ENCODE assay signal across 1 mouse cellular context in the genomic region with DNA sequence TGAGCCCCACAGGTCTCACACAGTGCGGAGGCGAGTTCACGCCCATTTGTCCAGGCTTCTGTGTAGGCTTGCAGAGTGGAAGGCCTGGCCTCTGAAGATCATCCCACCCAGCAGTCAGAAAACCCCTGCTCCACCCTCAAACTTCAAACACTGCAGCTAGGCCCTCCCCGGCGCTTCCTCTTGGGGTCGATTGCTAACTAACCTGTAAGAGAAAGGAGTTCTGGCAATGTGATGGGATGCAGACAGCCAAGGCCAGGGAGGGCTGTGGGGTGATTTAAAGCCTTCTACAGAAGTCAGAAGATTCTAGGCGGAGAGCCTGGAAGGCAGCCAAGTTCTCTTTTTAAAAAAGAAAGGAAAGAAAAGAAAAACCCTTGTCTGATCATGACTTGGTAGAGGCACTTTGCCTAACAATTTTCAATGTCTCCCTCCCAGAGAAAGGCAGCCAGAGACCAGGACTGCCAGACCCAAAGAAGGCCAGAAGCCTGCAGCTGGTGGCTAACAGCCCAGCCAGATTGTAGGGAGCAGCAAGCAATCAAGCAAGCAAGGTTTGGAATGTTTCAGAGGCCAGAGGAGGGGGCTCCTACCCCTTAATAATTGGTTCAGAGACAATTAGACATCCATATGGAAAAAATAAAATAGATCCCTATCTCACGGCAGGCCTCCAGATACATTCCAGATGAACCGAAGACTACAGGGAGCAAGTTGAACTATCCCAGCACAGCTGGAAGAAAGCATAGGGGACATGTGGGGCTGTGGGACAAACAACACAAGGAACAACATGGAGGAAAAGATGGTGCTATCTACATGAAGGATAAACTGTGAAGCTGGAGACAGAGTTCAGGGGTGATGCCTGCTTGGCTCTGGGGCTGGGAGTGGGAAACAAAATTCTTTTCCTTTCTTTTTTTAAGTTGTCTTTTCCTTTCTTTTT.
TF ChIP-seq lines count a peak whose summit lies in the region.

No protein-coding gene starts in this region.

TF ChIP-seq in MEL, 35 proteins besides CTCF, POLR2A, EP300 and RAD21:
- TF ChIP-seq ZNF384 (IDR thresholded peaks at IDR 0.05; ENCODE audit: low read depth, low read length): 0 out of 2 replicates have a peak, but pooled peaks have one; percentile 12
- no peak for TF ChIP-seq POLR2AphosphoS2 (IDR thresholded peaks at IDR 0.05; ENCODE audit: low read length)
- TF ChIP-seq TBP (IDR thresholded peaks at IDR 0.05; ENCODE audit: low read depth, low read length): 0 out of 2 replicates have a peak, but pooled peaks have one; percentile 39
